Mouse (Mus musculus) hindbrain, embryonic 13.5 days (tissue): ENCODE results near the gene Aicda. TPM values are rescaled to one million over a fixed set of nuclear protein-coding genes. Genes with fewer than 3 reads are reported as not detected.

Experiments used
- ATAC-seq: fragments of 200-750 bp; cut with Nextera tagmentation; 2 replicates; pipeline ENCODE4 v1.8.0; 2017; ENCODE audit warnings: moderate TSS enrichment; ENCODE audit not compliant: low FRiP score
- H3K27ac ChIP-seq: fragments of 300-500 bp; sonication (generic); 2 replicates; pipeline ENCODE4 v1.5.1; 2015; ENCODE audit warnings: inconsistent platforms, mild to moderate bottlenecking, moderate library complexity
- H3K27me3 ChIP-seq: fragments of 300-500 bp; sonication (generic); 2 replicates; pipeline ENCODE4 v1.6.1; 2015; ENCODE audit warnings: mild to moderate bottlenecking, inconsistent platforms
- H3K36me3 ChIP-seq: fragments of 300-500 bp; sonication (generic); 2 replicates; pipeline ENCODE4 v1.6.1; 2015; ENCODE audit warnings: mild to moderate bottlenecking, inconsistent platforms
- H3K4me1 ChIP-seq: fragments of 300-500 bp; sonication (generic); replicated peaks from 2 replicates; pipeline ENCODE4 v1.6.1; 2015; ENCODE audit warnings: inconsistent platforms
- H3K4me2 ChIP-seq: fragments of 300-500 bp; sonication (generic); 2 replicates; pipeline ENCODE4 v1.6.1; 2015; ENCODE audit warnings: inconsistent platforms, mild to moderate bottlenecking, moderate library complexity
- H3K4me3 ChIP-seq: fragments of 300-500 bp; sonication (generic); 2 replicates; pipeline ENCODE4 v1.5.1; 2015; ENCODE audit warnings: mild to moderate bottlenecking, inconsistent platforms
- H3K9ac ChIP-seq: fragments of 300-500 bp; sonication (generic); 2 replicates; pipeline ENCODE4 v1.6.1; 2015; ENCODE audit warnings: mild to moderate bottlenecking, inconsistent platforms
- H3K9me3 ChIP-seq: fragments of 300-500 bp; sonication (generic); 2 replicates; pipeline ENCODE4 v1.6.1; 2016; ENCODE audit warnings: inconsistent platforms
- WGBS: fragments of 180-500 bp; shearing (Covaris S2); methylation state at CpG from one replicate; pipeline ENCODE4 v1.1.7; 2015; 5-methylcytosine and 5-hydroxymethylcytosine counted together
- polyA plus RNA-seq: library from polyadenylated mRNA; unstranded; fragments of >200 nt; fragmentation: Nextera tagmentation; extraction: Ambion mirVana; gene quantifications from 2 replicates; pipeline ENCODE4 v1.2.1, GENCODE M21; 2015

Aicda gene
- polyA plus RNA-seq, 1 experiment from 2014 or later, result 1.1 TPM

DNA sequence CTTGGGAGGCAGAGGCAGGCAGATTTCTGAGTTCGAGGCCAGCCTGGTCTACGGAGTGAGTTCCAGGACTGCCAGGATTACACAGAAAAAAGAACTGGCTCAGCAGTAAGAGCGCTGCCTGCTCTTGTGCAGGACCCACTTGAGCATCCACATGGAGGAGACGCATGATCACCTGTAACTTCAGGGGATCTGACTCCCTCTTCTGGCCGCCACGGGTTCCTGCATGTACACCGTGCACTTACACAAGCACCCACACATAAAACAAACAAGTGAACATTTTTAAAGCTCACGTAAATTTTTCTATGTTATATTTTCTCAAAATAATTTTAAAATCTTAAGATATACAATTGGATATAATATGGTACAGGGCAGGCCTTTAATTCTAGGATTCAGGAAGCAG lies 51.9 kb downstream of the Aicda start:
- WGBS, result 92% methylated on average over 8 of the region's 8 CpGs
- Histone ChIP-seq H3K4me2 (no peak overlapping the region), H3K4me1 (peaks cover 11% of the 10 kb centered on the region; the same call in 1 of the 2 replicates), H3K36me3 (no peaks in the 10 kb centered on the region), H3K4me3 (no peak overlapping the region), H3K27me3 (no peaks in the 10 kb centered on the region), H3K9ac (no peak overlapping the region), H3K27ac (no peak overlapping the region), H3K9me3 (no peaks in the 10 kb centered on the region)
- ATAC-seq, result no peak

DNA sequence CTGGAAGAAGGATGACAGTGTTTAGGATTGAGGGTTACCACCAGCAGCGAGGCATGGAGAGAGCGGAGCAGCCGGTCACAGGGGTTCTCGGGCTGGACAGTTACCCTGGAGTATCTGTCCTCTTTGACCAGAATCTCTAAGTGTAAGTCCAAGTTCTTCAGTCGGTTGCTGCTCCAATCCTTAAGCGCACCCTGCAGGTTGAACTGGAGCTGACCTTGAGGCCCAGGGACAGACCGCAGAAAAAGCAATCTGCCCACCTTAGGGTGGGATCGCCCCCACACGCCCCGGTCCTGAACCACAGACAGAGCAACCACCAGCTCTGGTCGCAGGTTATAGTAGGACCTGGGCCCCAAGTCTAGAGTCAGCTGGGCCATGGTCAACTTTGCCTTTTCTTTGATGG lies 53.1 kb downstream of the Aicda start:
- Histone ChIP-seq H3K4me3 (no peak overlapping the region), H3K4me2 (no peak overlapping the region), H3K9ac (no peak overlapping the region), H3K4me1 (peaks cover 11% of the 10 kb centered on the region; the same call in 1 of the 2 replicates), H3K27me3 (no peaks in the 10 kb centered on the region), H3K9me3 (no peaks in the 10 kb centered on the region), H3K36me3 (no peaks in the 10 kb centered on the region), H3K27ac (no peak overlapping the region)
- 95% methylated on average over 11 of the region's 11 CpGs for whole genome bisulfite sequencing
- ATAC-seq, result no peak

DNA sequence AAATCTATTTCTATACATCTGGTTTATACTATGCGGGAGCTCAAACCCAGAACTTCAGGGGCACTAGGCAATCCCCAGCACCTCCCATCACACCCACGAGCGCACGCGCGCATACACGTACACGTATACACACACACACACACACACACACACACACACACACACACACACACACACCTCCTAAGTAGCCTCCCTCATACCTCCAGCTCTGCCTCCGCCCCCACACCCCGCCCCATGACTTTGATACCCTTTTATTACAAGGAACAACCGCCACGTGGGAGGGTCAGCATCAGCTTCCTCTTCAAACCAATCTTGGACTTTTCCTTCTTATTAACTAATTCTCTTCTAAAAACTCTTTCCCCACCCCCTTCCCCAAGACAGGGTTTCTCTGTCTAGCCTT lies 54.1 kb downstream of the Aicda start:
- Histone ChIP-seq H3K4me2 (no peak overlapping the region), H3K9ac (no peak overlapping the region), H3K4me3 (no peak overlapping the region), H3K9me3 (no peaks in the 10 kb centered on the region), H3K4me1 (peaks cover 4% of the 10 kb centered on the region; the same call in 1 of the 2 replicates), H3K36me3 (no peaks in the 10 kb centered on the region), H3K27me3 (no peaks in the 10 kb centered on the region), H3K27ac (no peak overlapping the region)
- 94% methylated on average over 12 of the region's 12 CpGs for WGBS
- ATAC-seq, result no peak

DNA sequence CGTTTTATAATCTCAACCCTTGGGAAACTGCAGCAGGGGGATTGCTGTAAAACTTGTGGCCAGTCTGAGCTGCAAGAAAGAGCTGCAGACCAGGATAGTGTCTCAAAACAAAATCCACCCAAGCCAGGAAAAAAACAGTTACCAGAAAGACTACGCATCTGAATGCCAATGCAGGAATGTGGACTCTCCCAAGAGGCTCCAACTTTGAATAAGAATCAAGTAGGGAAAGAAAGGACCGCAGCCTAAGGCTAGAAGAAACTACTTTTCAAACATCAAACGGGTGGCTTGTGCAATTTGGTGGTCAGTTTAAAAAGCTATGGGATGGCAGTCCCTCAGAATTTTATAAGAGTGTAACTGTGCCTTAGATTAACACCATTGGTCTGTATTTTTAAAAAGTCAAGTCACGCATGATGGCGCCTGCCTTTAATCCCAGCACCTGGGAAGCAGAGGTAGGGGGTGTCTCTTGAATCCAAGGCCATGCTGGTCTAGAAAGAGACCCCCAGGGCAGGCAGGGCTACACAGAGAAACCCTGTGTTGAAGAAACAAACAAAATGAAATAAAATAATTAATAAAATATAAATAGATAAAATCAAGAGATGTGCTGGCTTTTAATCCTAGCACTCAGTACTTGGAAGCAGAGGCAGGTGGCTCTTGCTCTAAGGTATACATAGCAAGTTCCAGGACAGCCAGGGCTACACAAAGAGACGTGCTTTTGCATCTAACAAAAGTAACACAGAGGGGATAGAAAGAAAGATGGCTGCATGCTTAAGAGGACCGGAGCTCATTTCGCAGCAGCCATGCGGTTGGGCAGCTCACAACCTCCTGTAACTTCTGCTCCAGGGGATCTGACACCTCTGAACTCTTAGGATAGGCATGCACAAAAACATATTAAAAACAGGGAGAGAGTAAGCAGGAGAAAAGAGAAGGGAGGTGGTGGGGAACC lies 55.1 kb downstream of the Aicda start:
- H3K9me3 ChIP-seq, result no peaks in the 10 kb centered on the region
- 76% methylated on average over 10 of the region's 10 CpGs for WGBS
- no peak overlapping the region for H3K4me2 ChIP-seq
- peaks cover 3% of the 10 kb centered on the region; the same call in 1 of the 2 replicates for H3K4me1 ChIP-seq
- H3K4me3 ChIP-seq, result no peak overlapping the region
- no peaks in the 10 kb centered on the region for H3K36me3 ChIP-seq
- H3K27me3 ChIP-seq, result no peaks in the 10 kb centered on the region
- H3K9ac ChIP-seq, result no peak overlapping the region
- ATAC-seq, result no peak
- H3K27ac ChIP-seq, result no peak overlapping the region

DNA sequence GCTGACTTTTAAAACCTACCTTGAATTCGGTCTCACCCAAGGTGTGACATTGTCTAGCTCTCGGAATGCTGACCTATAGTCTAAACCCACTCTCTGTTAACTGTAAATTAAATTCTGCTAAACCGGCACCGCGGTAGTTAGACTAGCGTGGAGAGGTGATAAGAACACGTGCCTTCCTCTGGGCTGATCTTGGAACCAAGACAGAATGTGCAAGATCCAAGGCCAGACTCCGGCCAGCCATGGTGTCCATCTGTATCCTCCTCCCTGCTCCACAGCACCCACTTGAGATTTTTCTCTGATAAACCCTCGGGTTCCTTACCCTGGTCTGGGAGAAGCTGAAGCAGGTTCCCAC lies 55.8 kb downstream of the Aicda start:
- no peaks in the 10 kb centered on the region for H3K36me3 ChIP-seq
- no peaks in the 10 kb centered on the region for H3K27me3 ChIP-seq
- no peak overlapping the region for H3K4me3 ChIP-seq
- H3K4me1 ChIP-seq, result peaks cover 3% of the 10 kb centered on the region; the same call in 1 of the 2 replicates
- ATAC-seq, result no peak
- WGBS, result 80% methylated on average over 9 of the region's 9 CpGs
- no peaks in the 10 kb centered on the region for H3K9me3 ChIP-seq
- H3K27ac ChIP-seq, result no peak overlapping the region
- H3K4me2 ChIP-seq, result no peak overlapping the region
- no peak overlapping the region for H3K9ac ChIP-seq

DNA sequence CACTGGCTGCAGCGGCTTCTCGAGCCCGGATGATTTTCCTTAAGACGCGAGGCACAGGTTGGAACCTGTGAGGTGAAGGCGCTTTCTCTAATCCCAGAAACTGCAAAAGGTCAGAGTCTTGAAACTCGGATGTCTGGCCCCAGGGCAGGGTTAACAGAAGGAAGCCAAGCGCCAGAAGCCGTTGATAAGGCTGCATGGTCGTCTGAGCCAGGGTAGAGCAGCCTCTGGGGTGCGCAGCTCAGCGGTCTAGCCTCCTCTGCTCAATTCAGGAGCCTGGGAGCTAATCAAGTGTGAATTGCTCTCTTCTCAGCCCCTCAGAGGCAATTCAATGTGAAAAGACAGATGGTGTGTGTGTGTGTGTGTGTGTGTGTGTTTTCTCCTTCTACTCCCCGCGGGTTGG lies 56.2 kb downstream of the Aicda start, which contains the start of gene Gdf3:
Gene Gdf3, minus strand, starts transcription at position 317 of the 400 bp plus-strand sequence.
- Histone ChIP-seq H3K9ac (no peak within 1 kb of the TSS), H3K4me3 (no peak within 1 kb of the TSS), H3K27ac (no peak within 1 kb of the TSS), H3K36me3 (no peaks in the 10 kb centered on the region), H3K4me2 (no peak within 1 kb of the TSS), H3K9me3 (no peaks in the 10 kb centered on the region), H3K4me1 (peaks cover 3% of the 10 kb centered on the region; the same call in 1 of the 2 replicates), H3K27me3 (no peaks in the 10 kb centered on the region)
- WGBS, result 64% methylated on average over 14 of the region's 14 CpGs
- ATAC-seq, result no peak

DNA sequence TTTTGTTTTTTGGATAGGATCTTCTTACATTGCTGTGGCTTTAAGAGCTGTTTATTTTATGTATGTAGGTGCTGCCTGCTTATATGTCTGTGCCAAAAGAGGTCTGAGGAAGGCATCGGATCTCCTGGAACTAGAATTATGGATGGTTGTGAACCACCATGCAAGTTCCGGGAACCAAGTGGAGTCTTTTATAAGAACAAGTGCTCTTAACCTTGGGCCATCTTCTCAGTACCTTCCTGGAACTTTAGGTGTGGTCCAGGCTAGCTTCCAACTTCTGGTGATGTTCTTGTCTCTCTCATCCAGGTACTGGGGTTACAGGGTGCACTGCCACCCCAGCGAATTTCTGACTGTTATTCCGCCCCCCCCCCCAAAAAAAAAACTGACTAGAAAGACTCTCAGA lies 58.8 kb downstream of the Aicda start:
- WGBS, result 83% methylated on average over 4 of the region's 4 CpGs
- Histone ChIP-seq H3K4me2 (no peak overlapping the region), H3K4me3 (no peak overlapping the region), H3K4me1 (peaks cover 3% of the 10 kb centered on the region; the same call in 1 of the 2 replicates), H3K27me3 (no peaks in the 10 kb centered on the region), H3K9ac (no peak overlapping the region), H3K36me3 (no peaks in the 10 kb centered on the region), H3K9me3 (no peaks in the 10 kb centered on the region), H3K27ac (no peak overlapping the region)
- ATAC-seq, result no peak

Other genes starting within 250 kb of the Aicda start
- 58.2 and 60.1 TPM in 2 replicates for gene M6pr, start 245.1 kb upstream of the Aicda start, polyA plus RNA-seq
- gene Phc1, start 213.2 kb upstream of the Aicda start, polyA plus RNA-seq, result 32.9 and 35.5 TPM in 2 replicates
- gene Rimklb, start 55.0 kb upstream of the Aicda start, polyA plus RNA-seq, result 102 and 103 TPM in 2 replicates
- 1.7 and 1.9 TPM in 2 replicates for gene Mfap5, start 48.0 kb upstream of the Aicda start, polyA plus RNA-seq
- gene Apobec1, start 48.6 kb downstream of the Aicda start, polyA plus RNA-seq, result 1.5 and 2.5 TPM in 2 replicates
- gene Gdf3, start 56.3 kb downstream of the Aicda start, polyA plus RNA-seq, result 0.08 TPM in 1 of 2 replicates, not detected in the other
- not detected in 2 replicates for gene Dppa3, start 72.6 kb downstream of the Aicda start, polyA plus RNA-seq
- 0.21 and 0.22 TPM in 2 replicates for gene Nanog, start 153.7 kb downstream of the Aicda start, polyA plus RNA-seq
- 21.1 and 22.7 TPM in 2 replicates for gene Slc2a3, start 247.8 kb downstream of the Aicda start, polyA plus RNA-seq